In genomic region chr14:72738217-72738616, GRCm38 (mm10) we compare ENCODE assay signal across 21 mouse cellular contexts. TPM values are rescaled to one million over a fixed set of nuclear protein-coding genes. Genes with fewer than 3 reads are reported as not detected.
DNase-seq lines count a peak whose midpoint lies in the region; ATAC-seq and TF ChIP-seq lines count a peak whose summit lies in the region.
"Had no signal": no experiment of that assay in that cellular context is flagged by ENCODE, and none has a peak within 500 bp of the region (broad histone marks: within the 10 kb centered on the region; RNA-seq: fewer than 3 reads in every experiment).

No protein-coding gene starts in this region.

- no peak overlapping the region for H3K4me3 ChIP-seq in left cerebral cortex, adult 2 months
- H3K4me3 ChIP-seq: embryonic facial prominence, embryonic 15.5 days; gastrocnemius, adult 2 months; limb, embryonic 13.5 days; liver, embryonic 13.5 days; midbrain, embryonic 15.5 days had no signal

- ATAC-seq in megakaryocyte progenitor cell, adult 5-6 weeks (replicated peaks; ENCODE audit: poor library complexity): peak; percentile 77
- ATAC-seq in frontal cortex, adult (ENCODE audit: low TSS enrichment): no peak
- ATAC-seq: CD4-positive, CD25-positive, alpha-beta regulatory T cell, adult 4 months; forebrain, postnatal 0 days; hindbrain, embryonic 16.5 days; midbrain, embryonic 15.5 days had no signal

- DNase-seq in 3T3-L1 (ENCODE audit: low read depth, low spot score): peak; percentile 73
- peak; percentile 15 for DNase-seq in MN1 (ENCODE audit: low spot score)
- peak; percentile 27 for DNase-seq in adrenal gland, postnatal 25 days
- DNase-seq in left cerebral cortex, adult 2 months (ENCODE audit: extremely low spot score in 1 of 2, low spot score in 2 of 2): no peak
- DNase-seq in spleen, adult 12 weeks (ENCODE audit: low spot score): no peak
- DNase-seq: cerebellum, adult 18-20 months; cerebellum, postnatal 25 days; forebrain, postnatal 0 days; gastrocnemius, adult 2 months; heart, adult 11 months; heart, postnatal 4 days; kidney, adult 11 months; liver, embryonic 13.5 days; thymus, postnatal 36 days had no signal

- intact Hi-C loops in left cerebral cortex, adult 2 months (cut with DNase I): no loop called here

- no peak for TF ChIP-seq CTCF in left cerebral cortex, adult 2 months (IDR thresholded peaks at IDR 0.05)

- no peak overlapping the region for H3K27ac ChIP-seq in left cerebral cortex, adult 2 months
- H3K27ac ChIP-seq: embryonic facial prominence, embryonic 15.5 days; gastrocnemius, adult 2 months; limb, embryonic 13.5 days; liver, embryonic 13.5 days; midbrain, embryonic 15.5 days had no signal

RNA-seq across cellular contexts. Expression of gene Fndc3a, which starts 28.4 kb away (rescaled TPM):
- total RNA-seq in adrenal gland, postnatal 25 days (2021): 63.0 and 63.4 TPM in 2 replicates
- 48.9 and 52.9 TPM in 2 replicates for total RNA-seq in megakaryocyte progenitor cell, adult 5-6 weeks (2015)
- 36.0 and 56.3 TPM in 2 replicates for total RNA-seq in megakaryocyte progenitor cell, adult 5-6 weeks (2017)
- total RNA-seq in left cerebral cortex, adult 2 months (2021): 10 to 100 TPM; 50.7 to 56.5 TPM

Comparison
In these comparisons a context has a peak if more than half of its experiments do, and no peak if none do; other contexts are left out.
1. DNase-seq: peak in 3T3-L1 (single experiment), MN1 (single experiment) and adrenal gland, postnatal 25 days (single experiment); none in left cerebral cortex, adult 2 months (0 of 2) and spleen, adult 12 weeks (single experiment).